Mouse (Mus musculus) liver, adult 2 months (tissue): ENCODE results near the gene Pygo2.
A peak's percentile ranks its signal among the peaks of the same experiment; 100 is the strongest.

ENCODE experiments used
- CTCF ChIP-seq: fragments of 200-500 bp; IDR thresholded peaks from 2 replicates; pipeline ENCODE4 v1.5.1; 2011; ENCODE audit warnings: low read depth, low read length, control low read depth
- POLR2A ChIP-seq: fragments of 200-500 bp; IDR thresholded peaks from 2 replicates; pipeline ENCODE4 v1.6.1; 2011; ENCODE audit warnings: low read length, control low read depth; ENCODE audit not compliant: insufficient read depth; ENCODE audit errors: extremely low read depth

DNA sequence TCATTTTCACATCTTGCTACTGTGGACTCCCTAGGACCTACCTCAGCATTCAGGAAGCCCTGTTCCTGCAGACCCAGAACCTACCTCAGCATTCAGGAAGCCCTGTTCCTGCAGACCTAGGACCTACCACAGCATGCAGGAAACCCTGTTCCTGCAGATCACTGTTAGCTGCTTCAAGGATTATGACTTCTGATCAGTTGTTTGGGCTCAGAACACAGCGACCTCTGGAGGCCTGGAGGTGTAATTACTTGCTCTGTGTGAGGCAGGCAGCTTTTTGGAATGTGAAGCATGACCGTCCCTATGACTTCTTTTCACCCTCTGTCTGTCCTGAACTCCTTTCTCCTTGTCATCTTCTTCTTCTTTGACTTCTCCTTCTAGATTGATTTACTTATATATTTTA, 51.5 kb downstream of the Pygo2 start:
- TF ChIP-seq POLR2A, result no peak
- peak; percentile 62 for TF ChIP-seq CTCF
